Mouse (Mus musculus): ENCODE measurements around the gene Picalm.

DNA sequence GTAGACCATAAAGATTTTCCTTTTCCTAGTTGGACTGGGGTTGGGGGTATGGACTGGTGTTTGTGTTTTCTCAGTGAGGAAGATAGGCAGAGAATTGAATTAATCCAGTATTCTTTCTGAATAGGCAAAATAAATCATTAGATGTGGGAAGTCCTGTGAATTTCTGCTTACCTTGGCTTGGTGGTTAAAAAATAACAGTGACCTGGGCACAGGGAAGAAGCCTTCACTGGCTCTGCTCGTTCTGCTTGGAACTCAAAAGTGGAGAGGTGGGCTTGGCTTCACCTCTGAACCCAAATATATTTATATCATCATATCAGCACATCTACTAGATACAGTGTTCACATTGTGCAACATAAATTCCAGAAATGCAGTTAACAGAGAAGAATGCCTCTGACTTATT, 18.5 kb downstream of the Picalm start:
- TF ChIP-seq FOSL1 (IDR thresholded peaks at IDR 0.05; ENCODE audit: insufficient read depth, low read length, poor library complexity, severe bottlenecking) (no peak), CTCF (IDR thresholded peaks at IDR 0.05; ENCODE audit: control insufficient read depth, insufficient read depth, insufficient read length) (no peak), USF1 (IDR thresholded peaks at IDR 0.05; ENCODE audit: low read depth) (no peak), MYOG (IDR thresholded peaks at IDR 0.05; ENCODE audit: control insufficient read depth, extremely low read depth, insufficient read length) (no peak), MAX (IDR thresholded peaks at IDR 0.05) (no peak), MYOD1 (IDR thresholded peaks at IDR 0.05; ENCODE audit: control insufficient read depth, insufficient read length, low read depth) (no peak), CEBPB (IDR thresholded peaks at IDR 0.05; ENCODE audit: low read depth) (no peak)

Measured in C2C12 (cell line).